Mouse (Mus musculus): ENCODE measurements around the gene Tenm4.

GRCm38 (mm10) chr7:96813497-96814400 lies 642.7 kb downstream of the Tenm4 start:
- TF ChIP-seq ETS1 (IDR thresholded peaks at IDR 0.05; ENCODE audit: low read depth, low read length): no peak
- TF ChIP-seq USF1 (IDR thresholded peaks at IDR 0.05; ENCODE audit: low read depth, low read length): no peak
- TF ChIP-seq CTCF (IDR thresholded peaks at IDR 0.05 in 2 of 3, conservative IDR thresholded peaks at IDR 0.05 in 1 of 3; ENCODE audit: control insufficient read depth in 1 of 3, insufficient read depth in 1 of 3, low read depth in 2 of 3, low read length in 3 of 3, poor library complexity in 1 of 3, severe bottlenecking in 1 of 3): no peak
- no peak for TF ChIP-seq POLR2AphosphoS5 (IDR thresholded peaks at IDR 0.05; ENCODE audit: borderline replicate concordance, low read depth, low read length)
- no peak for TF ChIP-seq POLR2A (IDR thresholded peaks at IDR 0.05; ENCODE audit: control insufficient read depth in 1 of 2, insufficient read depth in 1 of 2, low read depth in 1 of 2, low read length in 2 of 2, poor library complexity in 1 of 2)
- no peak for TF ChIP-seq EP300 (IDR thresholded peaks at IDR 0.05; ENCODE audit: low read depth in 1 of 2, low read length in 2 of 2)
- TF ChIP-seq GABPA (IDR thresholded peaks at IDR 0.05; ENCODE audit: low read depth, low read length): no peak
- TF ChIP-seq NRF1 (IDR thresholded peaks at IDR 0.05; ENCODE audit: insufficient read depth, low read depth, low read length, poor library complexity, severe bottlenecking): no peak
- TF ChIP-seq TAL1 (IDR thresholded peaks at IDR 0.05; ENCODE audit: low read length): no peak
- no peak for TF ChIP-seq GATA1 (IDR thresholded peaks at IDR 0.05; ENCODE audit: low read depth, low read length)
- TF ChIP-seq NELFE (IDR thresholded peaks at IDR 0.05; ENCODE audit: low read depth, low read length): no peak
- no peak for TF ChIP-seq MXI1 (IDR thresholded peaks at IDR 0.05; ENCODE audit: low read depth, low read length)
